Mouse (Mus musculus) regulatory T cell (primary cell): ENCODE data around the gene 1810055G02Rik.

Experiments used
- in situ Hi-C: fragments of 300-600 bp; cut with MboI, MseI; formaldehyde crosslinking; loops from one replicate; pipeline ENCODE4 v1.15.1; 2025; ENCODE audit warnings: high pct_unique_total_duplicates

1810055G02Rik gene

GRCm38 (mm10) chr19:3695006-3695405 is 13.1 kb upstream of the 1810055G02Rik start:
- in situ Hi-C loops, result no loop called here

DNA sequence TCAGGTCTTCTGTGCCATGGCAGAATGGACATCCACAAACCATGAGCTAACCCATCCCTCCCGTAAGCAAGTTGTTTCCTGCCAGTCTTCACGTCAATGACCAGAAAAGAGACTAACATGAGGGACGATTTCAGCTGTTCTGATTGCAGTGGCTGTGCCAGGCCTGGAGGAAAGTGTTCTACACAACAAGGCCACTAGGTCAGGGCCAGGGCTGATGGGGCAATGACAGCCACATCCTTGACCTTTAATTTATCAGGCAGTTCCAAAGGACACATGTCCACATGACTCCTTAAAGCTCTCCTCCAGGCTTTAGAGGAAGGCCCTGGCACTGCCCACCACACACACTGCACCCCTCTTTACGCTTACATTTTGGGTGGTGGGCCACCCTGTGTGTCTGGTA is 12.6 kb upstream of the 1810055G02Rik start:
- in situ Hi-C loops, result no loop called here

GRCm38 (mm10) chr19:3695976-3696375 is 12.1 kb upstream of the 1810055G02Rik start:
- in situ Hi-C loops, result no loop called here

- in situ Hi-C loops, result no loop called here
Measured at GRCm38 (mm10) chr19:3698035-3698434, 10.1 kb upstream of the 1810055G02Rik start.

DNA sequence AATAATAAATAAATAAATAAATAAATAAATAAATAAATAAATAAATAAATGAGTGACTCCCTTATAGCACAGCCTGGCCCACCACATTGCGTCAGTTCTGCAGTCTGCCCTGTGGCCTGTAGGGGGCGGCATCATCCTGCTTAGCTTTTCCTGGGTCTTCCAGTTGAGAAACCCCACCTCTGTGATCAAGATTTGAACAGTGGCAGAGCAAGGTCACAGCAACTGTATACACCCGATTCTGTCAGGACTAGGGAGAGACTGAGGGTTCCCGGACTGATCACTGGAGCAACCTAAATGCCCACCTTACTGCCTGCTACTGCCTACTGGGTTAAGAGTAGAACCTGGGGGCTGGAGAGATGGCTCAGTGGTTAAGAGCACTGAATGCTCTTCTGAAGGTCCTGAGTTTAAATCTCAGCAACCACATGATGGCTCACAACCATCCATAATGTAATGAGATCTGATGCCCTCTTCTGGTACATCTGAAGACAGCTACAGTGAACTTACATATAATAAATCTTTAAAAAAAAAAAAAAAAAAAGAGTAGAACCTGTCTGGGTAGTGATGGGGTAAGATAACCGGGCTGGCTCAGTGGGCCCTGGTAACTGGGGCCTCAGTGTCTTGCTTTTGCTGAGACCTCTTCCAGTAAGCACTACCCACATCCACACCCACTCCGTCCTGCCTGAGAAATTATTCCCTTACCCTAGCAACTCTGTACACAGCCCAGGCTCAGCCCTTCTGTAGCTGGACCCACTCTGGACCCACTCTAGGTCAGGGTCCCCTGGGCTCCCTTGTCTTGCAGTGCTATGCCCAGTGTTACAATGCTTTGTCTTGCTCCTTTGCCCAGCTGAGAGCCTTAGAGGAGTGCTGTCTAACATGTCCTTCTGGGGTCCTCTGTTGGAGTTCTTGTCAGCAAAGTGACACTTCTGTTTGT is 8.3 kb upstream of the 1810055G02Rik start:
- in situ Hi-C loops, result no loop called here

DNA sequence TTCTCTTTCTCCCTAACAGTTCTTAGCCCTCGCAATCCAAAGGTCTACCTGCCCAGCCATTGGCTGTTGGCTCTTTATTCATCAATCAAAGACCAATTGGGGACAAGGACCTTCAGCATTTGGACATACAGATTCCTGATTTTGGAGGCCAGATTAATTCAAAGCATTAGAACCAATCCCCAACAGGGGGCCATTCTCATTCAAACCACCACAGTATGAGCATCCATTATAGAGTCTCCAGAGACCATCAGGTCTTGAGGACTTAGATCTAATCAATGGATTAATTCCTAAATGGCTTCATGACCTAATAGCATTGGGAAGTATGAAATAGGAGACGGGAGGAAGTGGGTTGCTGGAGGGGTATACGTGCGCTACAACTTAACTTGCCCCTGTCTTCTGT is 5.6 kb upstream of the 1810055G02Rik start:
- in situ Hi-C loops, result no loop called here

GRCm38 (mm10) chr19:3706258-3706657 is 1.8 kb upstream of the 1810055G02Rik start:
- in situ Hi-C loops, result no loop called here

- in situ Hi-C loops, result no loop called here
Measured at GRCm38 (mm10) chr19:3707553-3707952, 540 bp upstream of the 1810055G02Rik start.

DNA sequence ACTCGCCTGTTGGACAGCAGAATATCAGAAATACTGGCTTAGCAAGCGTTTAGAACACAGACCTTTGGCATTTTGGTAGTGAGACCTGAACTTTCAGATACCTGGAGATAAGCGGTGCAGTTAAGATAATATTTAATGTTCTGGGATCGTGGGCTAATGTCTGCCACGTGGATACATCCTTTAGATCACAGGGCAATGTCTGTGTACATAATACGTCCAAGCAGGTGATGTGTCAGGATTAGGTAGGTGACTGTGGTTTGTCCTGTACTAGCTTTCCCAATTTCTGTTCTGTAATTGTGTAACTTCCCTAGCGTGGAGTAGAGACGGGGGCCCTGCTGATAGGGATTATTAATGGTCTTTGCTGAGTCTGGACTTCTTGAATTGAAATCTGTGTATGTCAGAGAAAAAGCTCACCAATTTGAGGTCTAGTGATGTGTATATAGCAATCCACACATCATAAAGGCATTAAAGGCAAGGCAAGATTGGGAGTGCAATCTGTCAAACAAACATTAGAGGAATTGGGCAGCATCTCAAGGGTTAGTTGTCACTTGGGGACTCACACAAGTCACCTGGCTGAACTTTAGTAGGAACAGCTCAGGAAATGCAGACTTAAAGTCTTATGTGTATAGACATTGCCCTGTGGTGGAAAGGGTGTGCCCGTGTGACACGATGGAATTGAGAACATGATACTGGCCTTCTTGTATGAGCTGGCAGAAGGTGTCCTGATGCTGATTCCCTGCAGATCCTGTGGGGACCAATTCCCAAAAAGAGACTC is 1.1 kb downstream of the 1810055G02Rik start:
- in situ Hi-C loops, result no loop called here

- in situ Hi-C loops, result loop anchor here (10.0 kb wide), 1 partner anchor 54 kb away; the partner anchor contains the start of gene Kmt5b
Measured at GRCm38 (mm10) chr19:3710436-3710835, 2.3 kb downstream of the 1810055G02Rik start.

GRCm38 (mm10) chr19:3714381-3714780 is 6.3 kb downstream of the 1810055G02Rik start:
- in situ Hi-C loops, result loop anchor here (10.0 kb wide), 1 partner anchor 50 kb away; the partner anchor contains the start of gene Kmt5b

GRCm38 (mm10) chr19:3718481-3719361 is 10.6 kb downstream of the 1810055G02Rik start:
- in situ Hi-C loops, result loop anchor here (5.0 to 10.0 kb wide), 2 partner anchors 46 to 91 kb away; partner anchors contain the start of gene Kmt5b

DNA sequence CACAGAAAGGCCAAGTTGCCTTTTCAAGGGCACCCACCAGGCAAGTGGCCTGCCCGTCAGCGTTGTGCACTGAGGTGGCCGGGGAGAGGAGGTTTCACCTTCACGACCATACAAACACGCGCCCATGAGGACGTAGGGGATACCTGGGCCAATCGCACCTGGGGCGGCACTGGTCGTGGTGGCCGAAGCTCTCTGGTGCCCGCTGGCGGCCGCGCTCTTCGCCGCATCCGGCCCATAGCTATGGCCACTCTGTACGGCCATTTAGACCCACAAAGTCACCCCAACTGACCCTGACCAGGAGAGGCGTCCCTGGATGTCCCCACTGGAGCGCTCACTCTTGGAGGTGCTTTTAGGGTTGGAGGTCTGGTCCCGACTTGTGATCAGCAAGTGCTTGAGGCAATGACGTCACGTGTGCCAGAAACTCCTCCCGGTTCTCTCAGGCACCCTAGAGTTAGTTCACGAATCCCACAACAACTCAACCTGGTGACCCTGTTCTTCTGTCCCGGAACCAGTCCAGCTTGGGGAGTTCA is 11.3 kb downstream of the 1810055G02Rik start:
- in situ Hi-C loops, result loop anchor here (5.0 to 10.0 kb wide), 2 partner anchors 45 to 92 kb away; partner anchors contain the start of gene Kmt5b

DNA sequence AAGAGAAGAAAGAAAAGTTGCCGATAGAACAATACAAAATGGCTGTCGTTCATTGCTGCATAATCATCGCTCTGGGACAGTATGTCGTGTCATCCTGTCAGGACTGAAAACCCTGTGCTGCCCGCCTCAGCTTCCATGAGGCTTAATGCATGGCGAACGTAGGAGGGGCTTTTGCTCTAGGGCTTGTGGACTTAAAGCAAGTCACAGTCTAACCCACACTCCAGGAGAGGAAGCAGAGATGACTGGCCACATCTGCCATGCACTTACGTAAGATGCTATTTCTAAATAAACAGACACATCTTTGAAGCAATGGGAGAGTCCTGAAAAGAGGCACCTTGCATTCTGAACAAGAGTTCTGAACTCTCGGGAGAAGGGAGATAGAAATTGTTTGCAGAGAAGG is 15.1 kb downstream of the 1810055G02Rik start:
- in situ Hi-C loops, result no loop called here

GRCm38 (mm10) chr19:3723904-3724303 is 15.8 kb downstream of the 1810055G02Rik start:
- in situ Hi-C loops, result no loop called here

DNA sequence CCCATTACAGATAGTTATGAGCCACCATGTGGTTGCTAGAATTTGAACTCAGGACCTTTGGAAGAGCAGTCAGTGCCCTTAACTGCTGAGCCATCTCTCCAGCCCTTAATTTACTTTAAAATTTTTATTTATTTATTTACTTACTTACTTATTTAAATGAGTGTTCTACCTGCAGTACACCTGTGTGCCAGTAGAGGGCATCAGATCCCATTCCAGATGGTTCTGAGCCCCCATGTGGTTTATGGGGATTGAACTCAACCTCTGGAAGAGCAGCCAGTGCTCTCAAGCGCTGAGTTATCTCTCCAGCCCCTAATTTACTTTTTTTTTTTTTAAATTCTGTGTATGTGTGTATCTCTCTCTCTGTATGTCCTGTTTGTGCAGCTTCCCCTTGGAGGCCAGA is 16.7 kb downstream of the 1810055G02Rik start:
- in situ Hi-C loops, result no loop called here

DNA sequence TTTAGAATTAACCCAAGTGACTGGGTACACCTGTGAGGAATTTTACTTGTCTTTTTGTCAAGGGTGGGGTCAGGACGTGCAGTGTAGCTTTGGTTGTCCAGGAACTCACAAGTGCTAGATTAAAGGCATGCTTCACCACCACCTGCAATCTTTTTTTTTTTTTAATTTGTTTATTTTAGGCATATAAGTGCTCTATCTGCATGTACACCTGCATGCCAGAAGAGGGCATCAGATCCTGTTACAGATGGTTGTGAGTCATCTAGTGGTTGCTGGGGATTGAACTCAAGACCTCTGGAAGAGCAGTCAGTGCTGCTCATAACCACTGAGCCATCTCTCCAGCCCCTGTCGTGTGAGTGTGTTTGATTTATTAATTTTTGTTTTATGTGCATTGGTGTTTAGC is 20.8 kb downstream of the 1810055G02Rik start:
- in situ Hi-C loops, result no loop called here

DNA sequence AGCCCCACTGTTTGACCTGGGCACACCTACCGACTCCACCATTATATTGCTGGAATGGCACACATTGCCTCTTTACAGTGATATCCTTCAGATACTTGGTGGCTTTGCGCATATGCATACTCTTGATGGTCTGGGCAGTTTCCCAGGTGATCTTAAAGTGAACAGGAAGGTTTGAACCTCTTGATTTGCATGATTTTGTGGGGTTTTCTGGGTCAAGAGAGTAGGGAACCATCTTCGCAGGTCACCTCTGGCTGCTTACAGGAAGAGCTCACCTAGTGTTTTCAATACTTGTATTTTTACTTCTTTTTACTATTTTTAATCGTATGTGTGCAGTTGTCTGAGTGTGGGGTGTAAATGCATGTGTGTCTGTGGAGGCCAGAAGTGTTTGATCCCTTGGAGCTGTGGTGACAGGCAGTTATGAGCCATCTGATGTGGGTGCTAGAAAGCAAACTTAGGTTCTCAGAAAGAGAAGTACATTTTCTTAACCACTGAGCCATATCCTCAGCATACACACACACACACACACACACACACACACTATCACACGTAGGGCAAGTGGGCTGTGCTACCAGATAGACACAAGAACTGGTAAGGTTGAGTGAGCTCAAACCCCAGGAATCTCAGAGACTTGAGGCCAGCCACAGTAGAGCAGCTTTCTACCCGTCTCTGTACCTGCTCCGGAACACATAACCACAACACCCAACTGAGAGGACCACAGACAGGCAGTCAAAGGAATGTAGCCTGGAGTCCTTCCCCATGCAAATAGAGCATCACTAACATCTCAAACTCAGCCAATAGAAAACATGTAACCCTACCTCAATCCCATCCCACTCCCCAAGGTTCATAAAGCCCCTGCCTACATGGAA is 22.9 kb downstream of the 1810055G02Rik start:
- in situ Hi-C loops, result no loop called here

GRCm38 (mm10) chr19:3736001-3736400 is 27.9 kb downstream of the 1810055G02Rik start:
- in situ Hi-C loops, result no loop called here

DNA sequence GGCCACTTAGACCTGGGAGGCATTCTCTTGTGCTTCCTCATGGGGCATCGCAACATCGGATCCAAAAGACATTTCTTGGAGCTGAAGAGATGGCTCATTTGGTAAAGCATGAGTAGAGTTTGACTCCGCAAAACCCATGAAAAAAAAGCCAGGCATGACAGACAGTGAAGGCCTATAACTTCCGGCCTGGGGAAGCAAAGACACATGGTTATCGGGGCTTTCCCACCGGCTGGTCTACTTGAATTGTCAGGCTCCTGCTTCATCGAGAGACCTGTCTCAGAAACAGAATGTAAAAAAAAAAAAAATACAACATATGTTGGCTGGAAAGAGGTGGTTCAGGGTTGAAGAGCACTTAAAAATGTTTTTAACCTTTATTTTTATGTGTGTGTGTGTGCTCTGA is 31.6 kb downstream of the 1810055G02Rik start:
- in situ Hi-C loops, result no loop called here
